Mouse (Mus musculus): ENCODE data around the gene Fam129c.

Gene Fam129c

DNA sequence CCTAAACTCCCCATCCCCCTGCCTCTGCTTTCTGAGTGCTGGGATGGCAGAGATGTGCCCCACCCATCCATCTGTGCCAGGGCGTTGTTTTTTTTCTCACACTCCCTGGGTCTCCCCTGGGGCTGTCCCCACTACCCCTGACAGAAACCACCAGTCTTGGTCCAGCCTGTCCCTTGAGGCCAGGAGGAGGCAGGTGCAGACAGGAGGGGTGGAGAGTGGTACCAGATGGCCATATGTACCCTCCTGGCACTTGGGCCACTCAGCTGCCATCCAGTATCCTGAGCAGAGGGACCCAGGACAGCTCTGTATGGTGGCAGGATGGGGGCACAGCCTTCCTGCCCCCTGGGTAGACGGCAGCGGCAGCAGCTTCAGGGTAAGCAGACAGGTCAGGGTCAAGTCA lies at the start of gene Fam129c:
Gene Fam129c (plus strand): TSS at position 198 of the 400 bp plus-strand sequence.
- no peak for DNase-seq (ENCODE audit: extremely low spot score, low read depth, low spot score)

DNA sequence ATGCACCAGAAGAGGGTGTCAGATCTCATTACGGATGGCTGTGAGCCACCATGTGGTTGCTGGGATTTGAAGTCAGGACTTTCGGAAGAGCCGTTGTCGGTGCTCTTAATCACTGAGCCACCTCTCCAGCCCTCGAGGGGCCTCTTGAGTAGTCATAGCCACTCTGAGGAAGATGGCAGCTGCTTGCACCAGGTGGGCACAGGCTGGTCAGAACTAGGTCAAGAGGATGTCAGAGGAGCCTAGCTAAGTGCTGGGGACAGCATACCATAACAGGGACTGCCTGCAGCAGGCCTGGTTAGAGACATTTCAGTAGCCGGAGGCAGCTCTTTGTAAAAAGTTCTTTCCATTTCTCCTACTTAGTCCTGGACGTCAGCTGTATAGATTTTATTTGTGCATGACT lies 46.7 kb upstream of the Fam129c start:
- no peak for DNase-seq (ENCODE audit: extremely low spot score, low read depth, low spot score)

DNA sequence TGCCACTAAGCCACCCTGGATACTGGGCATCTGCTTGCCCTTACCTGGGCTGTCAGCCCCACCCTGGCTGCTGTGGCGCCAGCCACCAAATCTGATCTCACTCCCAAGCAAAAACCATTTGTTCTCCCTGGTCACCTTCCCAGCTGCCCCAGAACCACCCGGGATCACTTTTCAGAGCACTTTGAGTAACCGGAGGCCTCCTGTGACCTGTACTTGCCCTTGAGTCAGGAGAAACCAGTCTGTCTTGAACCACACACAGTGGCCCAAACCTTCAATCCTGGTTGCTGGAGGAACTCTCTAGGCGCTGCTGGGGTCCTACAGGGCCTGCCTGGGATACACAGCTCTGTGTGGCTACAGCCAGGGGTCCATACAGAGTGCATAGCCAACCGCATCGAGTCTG lies 44.7 kb upstream of the Fam129c start:
- no peak for DNase-seq (ENCODE audit: extremely low spot score, low read depth, low spot score)

DNA sequence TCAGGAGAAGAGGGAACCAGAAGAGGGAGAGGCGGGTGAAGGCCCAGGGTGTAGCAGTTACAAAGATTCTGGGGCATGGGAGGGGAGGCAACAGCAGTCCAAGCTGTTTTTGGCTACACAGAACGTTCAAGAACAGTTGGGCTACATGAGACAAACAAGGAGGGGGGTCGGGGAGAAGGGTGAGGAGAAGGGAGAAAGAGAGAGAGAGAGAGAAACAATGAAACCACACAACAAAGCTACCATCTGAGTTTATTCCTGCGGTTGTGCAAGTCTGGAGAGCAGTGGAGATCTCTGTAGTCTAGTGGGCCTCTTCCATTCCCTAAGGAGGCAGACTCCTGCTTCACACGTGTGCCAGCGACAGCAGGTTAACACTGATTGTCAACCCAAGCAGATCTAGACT lies 43.4 kb upstream of the Fam129c start:
- no peak for DNase-seq (ENCODE audit: extremely low spot score, low read depth, low spot score)

DNA sequence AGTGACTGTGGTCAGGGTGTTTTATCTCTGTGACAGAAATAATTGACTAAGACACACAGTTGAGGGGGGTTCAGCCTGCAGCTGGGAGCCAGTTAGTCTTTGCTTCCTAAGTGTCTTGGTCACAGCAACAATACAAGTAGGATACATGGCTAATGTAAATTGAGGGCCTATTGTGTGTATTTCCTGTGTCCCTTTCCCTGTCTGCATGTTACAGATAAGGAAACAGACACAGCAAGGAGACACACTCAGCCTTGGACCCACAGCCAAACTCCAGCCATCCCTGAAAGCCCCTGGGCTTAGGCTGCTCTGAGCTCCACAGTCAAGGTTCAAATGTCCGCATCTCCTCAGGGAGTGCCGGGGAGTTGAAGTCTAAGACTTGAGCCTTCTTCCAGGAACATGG lies 42.8 kb upstream of the Fam129c start:
- no peak for DNase-seq (ENCODE audit: extremely low spot score, low read depth, low spot score)

DNA sequence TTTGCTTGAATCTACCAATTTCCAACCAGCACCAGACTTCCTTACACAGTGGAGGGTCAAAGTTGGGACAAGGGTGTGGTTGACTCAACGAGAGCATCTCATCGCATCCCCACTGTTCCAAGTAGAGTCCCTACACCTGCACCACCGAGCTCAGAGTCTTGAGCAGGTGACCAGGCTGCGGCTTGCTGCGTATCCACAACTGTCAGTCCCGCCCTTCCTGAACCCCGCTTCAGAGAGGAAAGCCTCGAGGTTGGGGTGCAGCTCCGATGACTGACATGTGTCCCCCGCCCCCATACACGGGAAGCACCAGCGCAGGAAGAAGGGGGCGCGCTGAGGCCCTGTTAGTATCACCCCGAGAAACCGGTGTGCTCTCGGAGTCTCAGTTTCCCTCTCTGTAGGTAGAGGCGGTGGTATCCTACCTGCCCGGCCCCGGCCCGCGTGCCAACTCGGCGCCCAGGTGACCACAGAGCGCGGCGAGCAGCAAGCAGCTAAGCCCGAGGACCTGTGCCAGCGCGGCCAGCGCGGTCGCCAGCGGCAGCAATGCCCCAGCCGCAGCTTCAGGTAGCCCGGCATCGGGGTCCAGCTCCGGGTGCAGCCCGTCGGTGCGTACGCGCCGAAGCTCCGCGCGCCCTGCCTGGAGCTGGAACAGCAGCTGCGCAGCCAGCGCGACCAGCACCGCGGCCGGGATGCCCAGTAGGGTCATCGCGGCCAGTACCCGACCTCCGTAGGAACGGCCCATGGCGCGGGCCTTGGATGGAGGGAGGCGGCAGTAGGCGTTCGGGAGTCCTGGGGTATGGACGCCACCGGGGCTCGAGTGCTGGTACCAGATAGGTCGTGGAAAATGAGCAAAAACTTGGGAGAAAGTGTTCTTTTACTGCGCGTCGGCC lies 39.1 kb upstream of the Fam129c start, which contains the start of gene Tmem221:
Gene Tmem221 (minus strand): TSS at position 801 of the 887 bp plus-strand sequence.
- DNase-seq (ENCODE audit: extremely low spot score, low read depth, low spot score) = no peak

DNA sequence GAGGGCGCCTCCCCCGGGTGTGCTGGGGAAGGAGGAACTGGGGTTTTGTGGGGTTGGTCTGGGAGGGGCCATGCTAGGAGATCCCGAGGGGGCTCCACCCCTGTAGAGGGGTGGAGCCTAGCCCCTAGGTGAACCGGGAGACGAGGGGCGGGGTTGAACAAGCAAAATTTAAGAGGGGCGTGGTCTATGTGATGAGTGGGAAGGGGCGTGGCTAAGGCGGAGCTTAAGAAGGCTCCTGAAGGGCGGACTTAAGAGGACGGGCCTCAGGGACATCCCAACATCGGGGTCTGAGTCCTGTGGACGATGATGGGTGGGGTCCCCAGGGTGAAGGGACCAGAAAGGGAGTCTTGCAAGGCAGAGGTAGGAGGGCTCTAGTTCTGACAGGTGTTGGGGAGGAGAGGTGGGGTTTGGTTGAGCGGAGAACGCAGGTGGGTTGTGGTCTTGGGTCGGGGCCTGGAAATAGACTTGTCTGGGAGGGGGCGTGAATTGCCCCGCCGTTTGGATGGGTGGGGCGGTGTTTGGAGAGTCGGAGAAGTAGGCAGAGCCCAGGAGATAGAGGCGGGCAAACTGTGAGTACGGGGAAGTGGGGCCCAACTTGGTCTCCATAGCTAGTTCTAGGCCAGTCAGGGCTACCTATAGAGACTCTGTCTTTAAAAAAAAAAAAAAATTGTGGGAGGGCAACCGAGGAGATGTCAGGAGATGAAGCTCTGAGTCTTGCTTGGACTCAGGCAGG lies 38.3 kb upstream of the Fam129c start:
- no peak for DNase-seq (ENCODE audit: extremely low spot score, low read depth, low spot score)

DNA sequence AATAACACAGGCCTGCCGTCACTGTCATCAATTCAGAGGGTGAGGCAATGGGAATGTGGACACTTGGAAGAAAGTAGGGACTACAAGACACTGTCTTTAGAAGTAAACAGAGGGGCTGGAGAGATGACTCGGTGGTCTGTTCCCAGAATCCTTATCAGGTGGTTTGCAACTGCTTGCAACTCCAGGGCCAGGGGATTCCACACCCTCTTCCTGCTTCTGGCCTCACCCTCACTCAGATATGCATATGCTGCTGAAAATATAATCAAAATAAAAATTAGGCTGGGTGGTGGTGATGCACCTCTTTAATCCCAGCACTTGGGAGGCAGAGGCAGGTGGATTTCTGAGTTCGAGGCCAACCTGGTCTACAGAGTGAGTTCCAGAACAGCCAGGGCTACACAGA lies 37.4 kb upstream of the Fam129c start:
- no peak for DNase-seq (ENCODE audit: extremely low spot score, low read depth, low spot score)

DNA sequence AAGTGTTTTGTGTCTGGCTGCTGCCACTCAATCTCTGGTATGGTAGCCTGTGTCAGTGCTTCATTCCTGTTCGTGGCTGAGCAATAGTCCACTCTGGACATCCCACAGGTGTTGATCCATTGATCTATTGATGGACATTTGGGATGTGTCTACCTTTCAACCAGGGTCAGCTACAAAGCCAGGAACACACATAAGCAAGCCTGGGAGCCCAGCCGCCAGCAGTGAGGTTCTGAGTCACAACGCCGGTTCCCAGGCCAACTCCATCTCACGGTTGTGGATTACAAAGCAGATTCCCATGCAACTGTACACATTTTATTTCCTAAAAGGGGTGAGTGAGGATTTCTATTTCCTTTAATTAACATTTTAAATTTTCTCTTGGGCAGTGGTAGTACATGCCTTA lies 36.7 kb upstream of the Fam129c start:
- no peak for DNase-seq (ENCODE audit: extremely low spot score, low read depth, low spot score)

DNA sequence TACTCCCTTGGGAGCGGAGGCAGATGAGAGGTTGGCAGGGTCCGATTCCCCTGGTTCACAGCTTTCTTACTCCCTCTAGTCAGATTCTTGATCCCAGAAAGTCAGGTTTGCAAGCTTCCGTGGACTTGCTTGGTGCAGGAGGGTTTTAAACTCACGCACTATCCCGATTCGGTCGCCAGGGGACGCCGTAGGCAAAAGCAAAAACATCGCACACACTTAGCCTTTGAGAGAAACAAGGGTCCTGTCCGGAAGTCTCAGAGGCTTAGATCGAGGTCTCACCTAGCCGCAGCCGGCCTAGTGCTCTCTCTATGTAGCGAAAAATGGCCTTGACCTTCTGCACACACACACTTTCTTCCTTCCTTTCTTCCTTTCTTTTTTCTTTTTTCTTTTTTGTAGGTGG lies 36.0 kb upstream of the Fam129c start:
- peak; percentile 58 for DNase-seq (ENCODE audit: extremely low spot score, low read depth, low spot score)

DNA sequence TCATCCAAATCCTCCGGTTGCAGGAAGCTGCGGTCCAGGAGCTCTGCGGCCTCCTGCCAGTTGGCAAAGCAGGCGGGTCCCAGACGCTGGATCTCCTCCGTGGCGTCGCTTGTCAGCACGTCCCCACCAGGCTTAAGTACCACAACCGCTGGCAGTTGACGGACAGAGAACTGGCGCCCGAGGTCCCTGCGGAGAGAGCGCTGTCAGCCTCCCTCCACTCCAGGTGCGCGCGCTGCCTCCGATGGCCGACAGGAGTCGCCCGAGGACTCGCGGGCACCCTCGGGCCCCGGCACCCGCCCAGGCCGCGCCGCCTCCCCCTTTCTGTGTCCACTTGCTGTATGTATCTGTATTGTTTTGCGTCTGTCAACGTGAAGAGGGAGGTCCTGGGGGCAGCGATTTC lies 34.7 kb upstream of the Fam129c start:
- DNase-seq (ENCODE audit: extremely low spot score, low read depth, low spot score) = no peak

DNA sequence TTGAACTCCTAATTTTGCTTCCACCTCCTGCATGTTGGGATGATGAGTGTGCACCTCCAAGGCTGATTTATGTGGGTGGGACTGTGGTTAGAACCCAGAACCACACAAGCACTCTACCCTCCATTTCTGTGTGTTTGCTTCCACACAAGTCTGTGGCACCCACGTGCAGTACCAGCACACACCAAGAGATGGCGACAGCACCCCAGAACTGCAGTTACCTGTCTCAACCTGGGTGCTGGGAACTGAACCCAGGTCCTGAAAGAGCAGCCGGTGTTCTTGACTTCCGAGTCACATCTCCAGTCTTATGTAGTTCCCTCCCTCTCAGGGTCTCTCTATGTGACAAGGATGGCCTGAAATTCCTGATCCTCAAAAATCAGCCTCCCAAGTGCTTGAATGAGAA lies 33.5 kb upstream of the Fam129c start:
- DNase-seq (ENCODE audit: extremely low spot score, low read depth, low spot score) = no peak

DNA sequence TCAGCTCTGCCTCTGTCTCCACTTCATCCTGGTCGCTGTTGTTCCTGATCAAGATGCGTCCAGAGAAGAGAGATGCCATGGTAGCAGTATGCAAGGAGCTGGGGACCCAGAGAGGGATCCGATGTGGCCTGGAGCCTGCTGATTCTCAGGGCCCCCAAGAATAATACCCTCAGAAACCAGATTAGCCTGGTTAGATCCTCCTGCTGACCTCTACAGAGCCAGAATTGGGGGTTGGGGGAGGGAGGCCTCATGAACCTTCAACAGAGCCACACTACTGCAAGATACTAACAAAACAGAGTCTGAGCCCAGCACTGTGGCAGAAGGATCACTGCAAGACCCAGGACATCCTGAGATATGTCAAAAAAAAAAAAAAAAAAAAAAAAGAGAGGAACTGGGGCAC lies 30.9 kb upstream of the Fam129c start, which contains the start of gene Nxnl1:
Gene Nxnl1 (minus strand): TSS at position 101 of the 400 bp plus-strand sequence.
- no peak for DNase-seq (ENCODE audit: extremely low spot score, low read depth, low spot score)

DNA sequence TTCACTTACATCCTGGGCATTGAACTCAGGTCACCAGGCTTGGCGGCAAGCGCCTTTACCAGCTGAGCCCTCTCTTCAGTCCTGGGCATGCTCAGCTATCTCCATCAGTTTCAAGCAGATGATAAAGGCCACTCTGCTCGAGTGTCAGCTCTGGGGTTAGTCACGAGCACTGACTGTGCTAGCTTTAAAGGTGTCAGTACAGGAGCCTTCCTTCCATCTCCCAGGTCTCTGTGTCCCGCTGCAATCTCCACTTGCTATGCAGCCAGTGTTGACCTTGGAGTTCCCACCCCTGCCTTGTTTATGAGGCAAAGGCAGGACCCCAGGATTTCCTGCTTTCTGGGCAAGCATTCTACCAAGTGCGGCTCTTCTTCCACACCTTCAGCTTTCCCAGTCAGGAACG lies 29.9 kb upstream of the Fam129c start:
- no peak for DNase-seq (ENCODE audit: extremely low spot score, low read depth, low spot score)

DNA sequence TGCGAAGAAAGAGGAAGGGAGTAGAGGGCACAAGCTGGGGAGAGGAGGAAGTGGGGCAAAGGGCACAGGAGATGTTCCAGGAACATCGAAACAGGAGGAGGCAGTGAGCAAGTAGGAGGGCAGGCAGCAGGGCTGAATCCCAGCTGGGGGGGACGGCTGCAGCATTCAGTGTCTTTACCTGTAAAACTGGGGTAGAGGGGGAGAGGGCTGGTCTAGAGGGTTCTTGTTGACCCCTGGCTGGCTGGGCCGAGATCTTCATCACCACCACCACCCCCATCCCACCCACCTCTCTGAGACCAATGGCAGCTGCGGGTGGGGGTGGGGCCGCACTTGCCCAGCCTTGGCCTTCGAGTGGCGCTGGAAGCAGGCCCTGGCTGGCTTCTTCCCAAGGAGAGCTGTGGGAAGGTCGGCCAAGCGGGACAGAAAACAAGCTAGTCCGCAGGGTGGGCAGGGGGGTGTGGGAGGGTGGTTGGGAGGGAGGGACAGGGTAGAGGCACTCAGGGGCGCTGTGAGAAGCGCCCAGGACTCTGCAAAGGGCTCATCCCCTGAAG lies 29.0 kb upstream of the Fam129c start, which contains the start of gene Slc27a1:
Gene Slc27a1 (plus strand): TSS at position 496 of the 551 bp plus-strand sequence.
- no peak for DNase-seq (ENCODE audit: extremely low spot score, low read depth, low spot score)

DNA sequence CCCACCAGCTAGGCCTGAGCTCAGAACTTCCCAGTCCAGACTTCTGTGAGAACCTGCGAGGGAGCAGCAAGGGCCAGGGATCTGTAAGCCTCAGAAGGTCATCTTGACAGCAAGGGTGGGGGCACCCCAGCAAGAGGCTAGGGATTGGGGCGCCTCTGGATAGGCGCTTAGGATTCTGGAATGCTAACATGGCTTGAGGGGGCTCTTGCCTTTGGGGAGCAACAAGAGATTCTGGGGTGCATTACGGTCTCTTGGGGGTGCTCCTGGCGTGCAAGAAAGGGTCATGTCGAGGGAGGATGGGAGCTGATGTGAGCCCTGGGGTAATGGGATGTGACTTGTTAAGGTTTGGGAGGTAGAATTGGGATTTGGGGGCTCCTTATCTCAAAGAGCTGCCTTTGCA lies 28.5 kb upstream of the Fam129c start:
- DNase-seq (ENCODE audit: extremely low spot score, low read depth, low spot score) = no peak

DNA sequence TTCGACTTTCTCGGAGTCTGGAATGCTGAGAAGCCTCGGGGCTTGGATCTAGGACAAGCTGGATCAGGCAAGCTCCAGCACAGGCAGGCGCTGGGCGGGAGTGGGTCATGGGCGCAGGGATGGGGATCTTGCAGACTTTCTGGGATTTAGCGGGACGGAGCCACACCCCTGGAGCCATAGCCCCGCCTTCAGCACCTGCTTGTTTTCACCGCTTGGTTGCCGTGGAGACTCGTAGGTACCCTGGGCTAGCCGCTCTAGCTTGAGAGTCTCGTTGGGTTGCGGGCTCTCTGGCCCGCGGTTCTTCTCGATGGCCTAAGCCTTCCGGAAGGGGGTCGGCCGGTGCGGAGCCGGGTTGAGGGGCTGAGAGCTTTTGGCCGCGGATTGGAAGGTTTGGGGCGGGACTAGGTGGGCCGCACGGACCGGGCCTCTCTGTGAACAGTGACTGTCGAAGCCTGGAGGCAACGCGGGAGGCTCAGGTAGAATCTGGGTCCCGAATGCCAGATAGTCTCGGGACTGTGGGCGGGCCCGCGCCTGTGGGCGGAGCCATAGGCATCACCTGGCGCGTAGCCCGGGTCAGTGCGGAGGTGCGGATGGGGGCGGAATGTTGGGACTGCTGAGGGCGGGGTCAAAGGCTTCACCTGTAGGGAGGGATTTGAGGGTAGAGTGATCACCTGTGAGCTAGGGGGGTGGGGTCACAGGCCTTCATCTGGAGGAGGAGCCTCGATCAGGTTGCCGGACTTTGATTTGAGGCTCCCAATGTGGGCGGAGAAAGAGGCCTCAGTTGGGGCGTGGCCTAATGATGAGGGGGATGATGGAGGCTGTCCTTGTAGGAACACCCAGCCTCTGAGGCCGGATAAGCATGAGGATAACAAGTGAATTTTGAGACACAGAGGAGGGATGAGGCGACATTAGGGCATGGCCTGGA lies 27.8 kb upstream of the Fam129c start:
- peak; percentile 77 for DNase-seq (ENCODE audit: extremely low spot score, low read depth, low spot score)

DNA sequence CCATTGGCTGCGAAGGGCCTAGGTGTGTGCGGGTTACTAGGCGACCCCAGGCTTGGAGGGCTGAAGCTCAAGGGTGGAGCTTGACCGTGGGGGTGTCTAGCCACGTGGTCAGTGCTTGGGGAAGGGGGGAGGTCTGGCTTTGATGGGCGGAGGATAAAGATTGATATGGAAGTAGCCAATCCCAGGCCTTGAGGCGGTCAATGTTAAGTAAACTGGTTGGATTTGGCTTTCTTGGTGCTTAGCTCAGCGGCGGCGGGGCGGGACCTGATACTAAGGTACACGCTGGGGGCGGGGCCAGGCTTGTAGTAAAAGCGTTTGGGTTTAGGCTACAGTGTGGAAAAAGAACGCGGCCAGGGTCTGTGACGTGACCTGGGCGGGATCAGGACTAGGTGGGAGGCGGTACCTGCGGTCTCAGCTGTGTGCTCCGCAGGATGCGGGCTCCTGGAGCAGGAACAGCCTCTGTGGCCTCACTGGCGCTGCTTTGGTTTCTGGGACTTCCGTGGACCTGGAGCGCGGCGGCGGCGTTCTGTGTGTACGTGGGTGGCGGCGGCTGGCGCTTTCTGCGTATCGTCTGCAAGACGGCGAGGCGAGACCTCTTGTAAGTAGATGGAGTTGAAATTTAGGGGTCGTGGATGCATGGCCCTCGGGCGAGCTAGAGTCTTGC lies 27.0 kb upstream of the Fam129c start:
- DNase-seq (ENCODE audit: extremely low spot score, low read depth, low spot score) = peak; percentile 82

DNA sequence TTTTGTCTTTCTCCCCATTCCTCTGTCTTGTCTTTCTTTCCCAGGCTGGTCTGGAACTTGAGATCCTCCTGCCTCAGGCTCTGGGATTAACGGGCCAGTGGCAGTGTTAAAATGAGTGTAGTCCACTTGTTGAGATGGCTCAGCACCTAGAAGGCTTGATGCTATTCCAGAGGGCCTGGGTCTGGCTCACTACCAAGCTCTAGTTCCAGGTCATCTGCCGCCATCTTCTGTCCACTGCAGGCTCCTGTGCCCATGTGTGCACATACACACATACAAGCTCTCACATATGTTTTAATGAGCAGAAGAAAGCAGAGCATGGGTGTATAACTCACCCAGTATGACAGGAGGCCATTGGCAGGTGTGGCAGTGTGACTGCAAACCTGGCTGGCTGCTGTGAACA lies 25.4 kb upstream of the Fam129c start:
- no peak for DNase-seq (ENCODE audit: extremely low spot score, low read depth, low spot score)
